Mouse (Mus musculus): ENCODE results near the gene Obox8.

Gene Obox8

DNA sequence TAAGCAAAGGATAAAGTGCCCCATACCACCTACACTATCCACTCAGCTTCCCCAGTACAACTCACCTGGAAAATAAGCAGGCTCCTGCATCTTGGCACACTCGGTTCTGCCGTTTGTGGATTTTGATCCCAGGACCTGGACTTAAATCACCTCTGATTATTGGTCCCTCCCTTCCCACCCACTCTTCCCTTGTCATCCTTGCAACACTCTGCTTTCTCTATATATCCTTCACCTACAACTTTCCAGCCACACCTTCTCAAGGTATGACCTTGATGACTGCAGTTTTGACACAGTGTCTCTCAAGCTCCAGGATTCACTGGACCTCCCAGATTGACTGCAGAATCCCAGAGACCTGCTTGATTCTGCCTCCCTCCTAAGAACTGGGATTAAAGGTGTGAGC lies at the start of gene Obox8:
TSS of gene Obox8 (minus strand) at position 101 of the 400 bp plus-strand sequence.
- DNase-seq (ENCODE audit: low spot score), result no peak

DNA sequence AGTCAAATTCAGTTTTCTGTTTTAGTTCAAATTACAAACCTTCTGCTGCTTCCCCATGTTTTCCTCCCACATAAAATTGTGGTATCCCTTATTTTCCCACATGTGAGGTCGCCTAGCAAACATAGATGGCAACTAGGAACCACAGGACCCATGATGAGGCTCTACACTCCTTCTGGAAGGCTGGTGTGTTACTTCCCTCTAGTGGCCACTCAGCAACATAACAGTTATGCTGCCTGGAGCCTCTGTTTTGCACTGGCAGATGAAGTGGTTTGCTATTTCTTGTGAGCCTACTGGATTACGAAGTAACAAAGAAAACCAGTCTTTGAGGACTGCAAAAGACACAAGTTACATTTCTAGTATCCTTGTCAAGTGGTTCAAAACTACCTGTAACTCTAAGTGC lies 16.1 kb downstream of the Obox8 start:
- no peak for DNase-seq (ENCODE audit: low spot score)

DNA sequence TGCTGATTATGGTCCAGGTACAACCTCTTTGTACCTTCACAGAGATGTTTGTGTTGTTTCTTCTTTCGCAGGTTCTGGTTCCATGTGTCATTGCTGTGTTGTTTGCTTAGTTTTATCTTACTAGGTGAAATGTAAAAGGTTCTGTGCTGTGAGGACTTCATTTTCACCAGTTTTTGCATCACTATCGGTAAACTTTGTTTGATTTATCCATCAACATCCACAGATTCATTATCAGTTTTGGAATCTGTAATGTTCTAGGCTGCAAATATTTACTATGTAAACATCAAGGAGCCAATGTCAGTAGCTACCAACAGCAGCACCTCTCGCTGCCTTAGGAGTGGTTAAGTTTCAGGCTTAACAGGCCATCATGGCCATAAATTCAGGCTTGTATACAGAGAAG lies 24.7 kb downstream of the Obox8 start:
- no peak for DNase-seq (ENCODE audit: low spot score)

DNA sequence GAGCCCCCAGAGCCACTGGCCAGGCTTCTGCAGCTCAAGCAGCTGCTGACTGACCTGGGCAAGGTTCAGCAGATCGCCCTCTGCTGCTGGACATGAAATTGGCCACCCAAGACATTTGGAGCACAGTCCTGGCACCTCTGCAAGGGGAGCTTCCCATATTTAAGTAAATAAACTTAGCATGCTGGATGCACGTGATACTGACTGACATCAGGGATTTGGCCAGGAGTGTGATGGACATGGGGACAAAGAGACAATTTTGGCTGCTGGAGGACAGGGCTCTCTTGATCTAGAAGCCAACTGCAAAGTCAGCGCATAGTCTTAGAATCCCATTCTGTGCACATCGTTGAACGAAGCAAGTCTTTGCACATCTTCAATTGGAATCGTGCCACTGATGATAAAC lies 25.8 kb downstream of the Obox8 start:
- DNase-seq (ENCODE audit: low spot score), result no peak
